In the genomic region with DNA sequence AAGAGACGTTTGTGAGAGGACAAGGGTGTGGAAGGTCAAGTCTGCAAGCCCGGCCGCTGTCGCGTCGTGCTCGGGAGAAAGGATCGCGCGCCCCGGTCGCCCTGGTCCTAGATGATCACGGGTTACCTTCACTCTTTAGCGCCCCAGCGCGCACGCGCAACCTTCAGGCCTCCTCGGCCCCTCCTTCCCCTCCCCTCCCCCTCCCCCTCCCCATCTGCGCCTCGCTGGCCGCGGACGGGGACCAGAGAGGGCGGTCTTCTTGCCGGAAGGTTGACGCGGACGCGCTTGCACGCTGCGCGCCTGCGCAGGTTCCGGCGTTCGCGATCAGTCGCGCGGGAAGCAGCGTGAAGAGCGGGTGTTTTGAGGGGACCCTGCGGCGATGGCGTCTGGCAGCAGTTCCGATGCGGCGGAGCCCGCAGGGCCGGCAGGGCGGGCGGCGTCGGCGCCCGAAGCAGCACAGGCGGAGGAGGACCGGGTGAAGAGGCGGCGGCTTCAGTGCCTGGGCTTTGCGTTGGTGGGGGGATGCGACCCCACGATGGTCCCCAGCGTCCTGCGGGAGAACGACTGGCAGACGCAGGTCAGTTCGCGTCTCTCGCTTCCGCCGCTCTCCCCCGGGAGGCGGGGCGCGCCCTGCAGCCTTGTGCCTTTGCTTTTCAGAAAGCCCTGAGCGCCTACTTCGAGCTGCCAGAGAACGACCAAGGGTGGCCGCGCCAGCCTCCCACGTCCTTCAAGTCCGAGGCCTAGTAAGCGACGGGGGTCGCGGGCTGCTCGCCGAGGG, we compare ENCODE assay signal across 8 mouse cellular contexts. TPM values are rescaled to one million over a fixed set of nuclear protein-coding genes. Genes with fewer than 3 reads are reported as not detected.
A peak's percentile ranks its signal among the peaks of the same experiment; 100 is the strongest.
DNase-seq lines count a peak whose midpoint lies in the region; ATAC-seq and TF ChIP-seq lines count a peak whose summit lies in the region.

A gene (minus strand): TSS at position 188 of the 778 bp plus-strand sequence.
A gene (plus strand): TSS at position 327 of the 778 bp plus-strand sequence.

- H3K36me3 ChIP-seq in ES-E14 (ENCODE audit: control insufficient read depth, insufficient read depth, low read length, poor library complexity, severe bottlenecking) = peaks cover 2% of the 10 kb centered on the region
- H3K36me3 ChIP-seq in forebrain, embryonic 16.5 days (ENCODE audit: control insufficient read depth, insufficient read depth) = no peaks in the 10 kb centered on the region
- H3K36me3 ChIP-seq in lung, embryonic 14.5 days (ENCODE audit: insufficient read depth) = peaks cover 10% of the 10 kb centered on the region; the same call in 1 of the 2 replicates
- H3K36me3 ChIP-seq in thymus, adult 2 months (ENCODE audit: control insufficient read depth, insufficient read depth, low read length) = no peaks in the 10 kb centered on the region

- peak; percentile 97 for DNase-seq in ES-E14 (ENCODE audit: low read depth, low spot score)
- DNase-seq in cerebellum, adult 11-12 months = peak; percentile 98
- DNase-seq in heart, postnatal 36 days = peak; percentile 89 to 90
- peak; percentile 91 to 92 for DNase-seq in layer of hippocampus, adult 2 months (ENCODE audit: low spot score in 2 of 2)
- peak; percentile 97 for DNase-seq in lung, embryonic 14.5 days
- DNase-seq in thymus, adult 2 months = peak; percentile 92

- H3K4me3 ChIP-seq in ES-E14 (ENCODE audit: insufficient read depth in 1 of 2, low read depth in 1 of 2, low read length in 2 of 2, poor library complexity in 1 of 2, severe bottlenecking in 1 of 2) = peak within 1 kb of the TSS; percentile 74 to 87
- H3K4me3 ChIP-seq in forebrain, embryonic 16.5 days (replicated peaks; ENCODE audit: low read length) = peak within 1 kb of the TSS; percentile 65
- H3K4me3 ChIP-seq in layer of hippocampus, adult 2 months = peak within 1 kb of the TSS; percentile 99
- peak within 1 kb of the TSS; percentile 94 for H3K4me3 ChIP-seq in lung, embryonic 14.5 days (ENCODE audit: low read depth, low read length)
- H3K4me3 ChIP-seq in olfactory bulb, adult 2 months (ENCODE audit: insufficient read depth, low read depth, low read length) = peak within 1 kb of the TSS; percentile 86
- H3K4me3 ChIP-seq in thymus, adult 2 months (ENCODE audit: control insufficient read depth, insufficient read depth, low read length) = peak within 1 kb of the TSS; percentile 68

- in situ Hi-C loops in ES-E14 (cut with MboI; ENCODE audit: low sequenced_read_pairs in 2 of 2, unreplicated experiment in 2 of 2) = no loop called here

- TF ChIP-seq CTCF in layer of hippocampus, adult 2 months (conservative IDR thresholded peaks at IDR 0.05) = no peak
- 0 out of 2 replicates have a peak, but pooled peaks have one; percentile 8 for TF ChIP-seq CTCF in lung, embryonic 14.5 days (IDR thresholded peaks at IDR 0.05; ENCODE audit: low read depth)
- TF ChIP-seq CTCF in olfactory bulb, adult 2 months (IDR thresholded peaks at IDR 0.05; ENCODE audit: insufficient read depth, low read depth, low read length) = no peak
- peak; percentile 67; the same call in 1 of the 2 replicates for TF ChIP-seq CTCF in thymus, adult 2 months (IDR thresholded peaks at IDR 0.05; ENCODE audit: borderline replicate concordance, control insufficient read depth, extremely low read depth, insufficient read depth, low read length, poor library complexity)

- intact Hi-C loops in heart, postnatal 36 days (cut with DNase I) = loop anchor here (5.0 to 10.0 kb wide), 4 partner anchors 69 to 191 kb away; a partner anchor contains a TSS

- H3K4me2 ChIP-seq in forebrain, embryonic 16.5 days (ENCODE audit: low read length) = peak within 1 kb of the TSS; percentile 82
- peak within 1 kb of the TSS; percentile 82 for H3K4me2 ChIP-seq in lung, embryonic 14.5 days

- H3K27ac ChIP-seq in ES-E14 (ENCODE audit: insufficient read depth, low read depth, low read length, poor library complexity, severe bottlenecking) = peak within 1 kb of the TSS; percentile 39
- peak within 1 kb of the TSS; percentile 91 for H3K27ac ChIP-seq in forebrain, embryonic 16.5 days (ENCODE audit: low read length)
- H3K27ac ChIP-seq in layer of hippocampus, adult 2 months = peak within 1 kb of the TSS; percentile 98
- peak within 1 kb of the TSS; percentile 94 for H3K27ac ChIP-seq in lung, embryonic 14.5 days (ENCODE audit: low read depth)
- H3K27ac ChIP-seq in olfactory bulb, adult 2 months (ENCODE audit: insufficient read depth, low read depth, low read length) = peak within 1 kb of the TSS; percentile 76
- peak within 1 kb of the TSS; percentile 73 for H3K27ac ChIP-seq in thymus, adult 2 months (ENCODE audit: control insufficient read depth, insufficient read depth, low read length)

- peak within 1 kb of the TSS; percentile 98 for H3K9ac ChIP-seq in ES-E14 (ENCODE audit: insufficient read depth, low read depth, low read length, poor library complexity, severe bottlenecking)
- peak within 1 kb of the TSS; percentile 92 for H3K9ac ChIP-seq in forebrain, embryonic 16.5 days (replicated peaks; ENCODE audit: low read depth, low read length)
- H3K9ac ChIP-seq in lung, embryonic 14.5 days = peak within 1 kb of the TSS; percentile 95

- under 1% methylated on average over 85 of the region's 90 CpGs for WGBS in forebrain, embryonic 16.5 days
- WGBS in lung, embryonic 14.5 days = under 1% methylated on average over 90 of the region's 90 CpGs
- under 1% methylated on average over 90 of the region's 90 CpGs for WGBS in olfactory bulb, adult 2 months
- WGBS in thymus, adult 2 months = under 1% methylated on average over 90 of the region's 90 CpGs

- H3K4me1 ChIP-seq in ES-E14 (ENCODE audit: control insufficient read depth in 2 of 2, insufficient read depth in 2 of 2, low read length in 2 of 2, poor library complexity in 1 of 2) = peaks cover 0 to 5% of the 10 kb centered on the region in 2 experiments; a peak in 2 of 4 replicates
- H3K4me1 ChIP-seq in forebrain, embryonic 16.5 days (replicated peaks; ENCODE audit: control insufficient read depth, insufficient read depth, low read length) = peaks cover 22% of the 10 kb centered on the region
- peaks cover 12% of the 10 kb centered on the region for H3K4me1 ChIP-seq in lung, embryonic 14.5 days (ENCODE audit: insufficient read depth)
- H3K4me1 ChIP-seq in olfactory bulb, adult 2 months (ENCODE audit: control insufficient read depth, insufficient read depth, low read length) = peaks cover 4% of the 10 kb centered on the region; the same call in 1 of the 2 replicates
- H3K4me1 ChIP-seq in thymus, adult 2 months (replicated peaks; ENCODE audit: control insufficient read depth, insufficient read depth, low read length) = peaks cover 3% of the 10 kb centered on the region; the same call in 1 of the 2 replicates

- no peaks in the 10 kb centered on the region for H3K27me3 ChIP-seq in forebrain, embryonic 16.5 days (replicated peaks; ENCODE audit: control insufficient read depth, insufficient read depth, low read length)
- H3K27me3 ChIP-seq in lung, embryonic 14.5 days (ENCODE audit: insufficient read depth, low read length) = no peaks in the 10 kb centered on the region
- no peaks in the 10 kb centered on the region for H3K27me3 ChIP-seq in thymus, adult 2 months (ENCODE audit: control insufficient read depth, insufficient read depth, low read length)

- no peaks in the 10 kb centered on the region for H3K9me3 ChIP-seq in ES-E14 (ENCODE audit: control insufficient read depth, insufficient read depth, low read depth, low read length)
- H3K9me3 ChIP-seq in forebrain, embryonic 16.5 days (ENCODE audit: control insufficient read depth, low read length) = no peaks in the 10 kb centered on the region
- H3K9me3 ChIP-seq in lung, embryonic 14.5 days (ENCODE audit: low read depth, low read length) = no peaks in the 10 kb centered on the region

- ATAC-seq in forebrain, embryonic 16.5 days = peak; percentile 98
- peak; percentile 98 for ATAC-seq in lung, embryonic 14.5 days (ENCODE audit: insufficient read depth)

- peak; percentile 94 for TF ChIP-seq POLR2A in olfactory bulb, adult 2 months (IDR thresholded peaks at IDR 0.05; ENCODE audit: insufficient read depth, low read depth, low read length)
- TF ChIP-seq POLR2A in thymus, adult 2 months (IDR thresholded peaks at IDR 0.05; ENCODE audit: control insufficient read depth, extremely low read depth, insufficient read depth, low read length, poor library complexity) = peak; percentile 99

TF ChIP-seq in ES-E14, 5 proteins besides CTCF, POLR2A, EP300 and RAD21:
- TF ChIP-seq MAFK (IDR thresholded peaks at IDR 0.05; ENCODE audit: insufficient read depth, low read depth, low read length) (no peak), HCFC1 (IDR thresholded peaks at IDR 0.05; ENCODE audit: borderline replicate concordance, insufficient read depth, low read length) (peak; percentile 61; the same call in 1 of the 2 replicates), ZNF384 (IDR thresholded peaks at IDR 0.05; ENCODE audit: low read depth, low read length) (no peak), CHD2 (IDR thresholded peaks at IDR 0.05; ENCODE audit: low read depth, low read length) (peak; percentile 81), ZC3H11A (IDR thresholded peaks at IDR 0.05; ENCODE audit: borderline replicate concordance, low read depth, low read length) (no peak)
TF ChIP-seq in ES-E14: peak in this region for 2.

RNA-seq across cellular contexts. Expression of the first gene that starts in this region (rescaled TPM):
- total RNA-seq in ES-E14 (2012; rRNA removed) = 13.8 and 18.3 TPM in 2 replicates
- polyA plus RNA-seq in forebrain, embryonic 16.5 days (2015; fragmentation: Nextera tagmentation; extraction: Ambion mirVana) = 53.3 and 55.8 TPM in 2 replicates
- total RNA-seq in heart, postnatal 36 days (2021) = 100 to 1,000 TPM; 418 to 460 TPM
- 100 to 1,000 TPM; 103 TPM for total RNA-seq in layer of hippocampus, adult 2 months (2021)
- polyA plus RNA-seq in lung, embryonic 14.5 days (2014; fragmentation: Nextera tagmentation; extraction: Ambion mirVana) = 61.1 and 62.3 TPM in 2 replicates
- polyA plus RNA-seq in olfactory bulb, adult 2 months (2012; ENCODE audit: insufficient read depth, insufficient read length, low replicate concordance, missing spikeins) = not detected in 2 replicates
- 49.8 and 51.5 TPM in 2 replicates for polyA plus RNA-seq in thymus, adult 2 months (2012; rRNA removed)

RNA-seq across cellular contexts. Expression of the second gene that starts in this region (rescaled TPM):
- total RNA-seq in ES-E14 (2012; rRNA removed) = 45.7 and 52.7 TPM in 2 replicates
- 39.2 and 45.5 TPM in 2 replicates for polyA plus RNA-seq in forebrain, embryonic 16.5 days (2015; fragmentation: Nextera tagmentation; extraction: Ambion mirVana)
- total RNA-seq in heart, postnatal 36 days (2021) = 10 to 100 TPM; 14.6 to 17.0 TPM
- 10 to 100 TPM; 22.0 to 22.7 TPM for total RNA-seq in layer of hippocampus, adult 2 months (2021)
- polyA plus RNA-seq in lung, embryonic 14.5 days (2014; fragmentation: Nextera tagmentation; extraction: Ambion mirVana) = 61.5 and 66.3 TPM in 2 replicates
- not detected in 2 replicates for polyA plus RNA-seq in olfactory bulb, adult 2 months (2012; ENCODE audit: insufficient read depth, insufficient read length, low replicate concordance, missing spikeins)
- polyA plus RNA-seq in thymus, adult 2 months (2012; rRNA removed) = 40.3 and 42.4 TPM in 2 replicates

Comparison
In these comparisons a context has a peak if more than half of its experiments do, and no peak if none do; other contexts are left out.
1. Peak in every context shown above with its lines: DNase-seq, ATAC-seq, H3K4me3 ChIP-seq and H3K27ac ChIP-seq.
2. RNA of the first gene that starts in this region (total RNA-seq): 418 to 460 TPM in heart, postnatal 36 days; 103 TPM in layer of hippocampus, adult 2 months and 13.8 to 18.3 TPM in ES-E14; every median in the first group is over 4 times any median in the second.
3. RNA of the first gene that starts in this region (polyA plus RNA-seq): 61.1 to 62.3 TPM in lung, embryonic 14.5 days, 53.3 to 55.8 TPM in forebrain, embryonic 16.5 days and 49.8 to 51.5 TPM in thymus, adult 2 months; not detected in olfactory bulb, adult 2 months; every median in the first group is over 10 times any median in the second.
4. H3K27ac ChIP-seq: peak in every context shown above with its lines; median percentile 98 in layer of hippocampus, adult 2 months; 94 in lung, embryonic 14.5 days; 91 in forebrain, embryonic 16.5 days; 76 in olfactory bulb, adult 2 months; 73 in thymus, adult 2 months; 39 in ES-E14.
5. CTCF ChIP-seq: peak in lung, embryonic 14.5 days (single experiment) and thymus, adult 2 months (single experiment); none in layer of hippocampus, adult 2 months (single experiment) and olfactory bulb, adult 2 months (single experiment).